Mouse (Mus musculus): Measurements from ENCODE around the gene Dhx30.
"Not testable (repeated sequence)": the region's sequence is repeated elsewhere in the genome, so short reads cannot be mapped to it uniquely, and the experiment has no call there.

Dhx30 gene

GRCm38 (mm10) chr9:110097791-110098190, 19.8 kb downstream of the Dhx30 start:
- DNase-seq (ENCODE audit: low read depth, low spot score) = no peak

DNA sequence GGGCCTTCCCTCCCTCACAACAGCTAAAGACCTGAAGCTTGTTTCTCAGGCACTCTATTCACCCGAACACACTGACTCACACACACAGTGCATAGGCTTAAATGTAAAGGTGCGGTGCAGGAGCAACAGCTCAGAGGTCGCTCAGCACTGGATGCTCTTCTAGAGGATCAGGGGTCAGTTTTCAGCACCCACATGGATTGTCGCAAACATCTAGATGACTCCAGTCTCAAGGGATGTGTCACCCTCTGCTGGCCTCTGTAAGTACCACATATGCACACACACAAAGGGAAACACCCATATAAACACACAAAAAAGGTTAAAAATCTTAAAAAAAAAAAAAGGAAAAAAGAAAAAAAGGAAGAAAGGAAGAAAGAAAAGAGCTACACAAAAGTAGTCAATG, 22.9 kb downstream of the Dhx30 start:
- no peak for DNase-seq (ENCODE audit: low read depth, low spot score)

GRCm38 (mm10) chr9:110093303-110093702, 24.3 kb downstream of the Dhx30 start:
- no peak for DNase-seq (ENCODE audit: low read depth, low spot score)

DNA sequence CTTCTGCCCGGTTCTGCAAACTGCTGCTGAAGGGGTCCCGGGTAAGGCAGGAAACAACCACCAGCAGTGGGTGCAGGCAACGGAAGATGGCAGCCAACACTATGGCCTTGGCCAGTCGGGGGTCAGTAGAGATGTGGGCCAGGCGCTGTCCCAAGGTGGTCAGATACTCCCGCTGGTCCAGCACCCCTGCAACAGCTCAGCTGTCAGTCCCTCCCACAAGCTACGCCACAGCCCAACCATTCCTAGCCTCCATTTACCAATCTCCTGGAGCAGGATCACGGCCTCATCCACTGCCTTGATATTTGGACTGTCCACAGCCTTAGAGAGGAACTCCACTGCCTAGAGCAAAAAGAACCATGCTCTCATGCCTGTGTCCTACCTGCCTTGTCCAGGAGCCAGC, 31.9 kb downstream of the Dhx30 start:
- DNase-seq (ENCODE audit: low read depth, low spot score) = no peak

GRCm38 (mm10) chr9:110084201-110084964, 33.2 kb downstream of the Dhx30 start:
- no peak for DNase-seq (ENCODE audit: low read depth, low spot score)

DNA sequence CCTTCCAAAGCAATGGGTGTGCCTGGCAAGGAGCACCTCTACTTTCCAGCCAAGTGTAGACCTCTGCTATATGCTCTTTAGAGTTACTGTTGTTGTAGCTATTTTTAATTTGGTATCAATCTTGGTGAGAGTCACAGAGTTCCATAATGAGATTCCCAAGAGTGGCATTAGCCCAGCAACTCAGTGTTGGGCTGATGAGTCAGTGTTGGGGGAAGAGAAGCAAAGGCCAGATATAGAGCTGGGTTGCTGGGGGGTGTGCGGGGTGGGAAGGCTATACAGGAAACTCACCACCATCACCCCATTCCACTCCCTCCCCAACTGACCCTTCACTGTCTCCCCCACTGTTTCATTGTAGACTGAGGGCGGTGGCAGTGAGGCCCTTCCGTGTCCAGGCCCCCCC, 36.6 kb downstream of the Dhx30 start:
- DNase-seq (ENCODE audit: low read depth, low spot score) = no peak

- DNase-seq (ENCODE audit: low read depth, low spot score) = not testable (repeated sequence)
Observed at GRCm38 (mm10) chr9:110076468-110076867, 41.2 kb downstream of the Dhx30 start.

- DNase-seq (ENCODE audit: low read depth, low spot score) = no peak
Observed at GRCm38 (mm10) chr9:110071843-110072242, 45.8 kb downstream of the Dhx30 start.

DNA sequence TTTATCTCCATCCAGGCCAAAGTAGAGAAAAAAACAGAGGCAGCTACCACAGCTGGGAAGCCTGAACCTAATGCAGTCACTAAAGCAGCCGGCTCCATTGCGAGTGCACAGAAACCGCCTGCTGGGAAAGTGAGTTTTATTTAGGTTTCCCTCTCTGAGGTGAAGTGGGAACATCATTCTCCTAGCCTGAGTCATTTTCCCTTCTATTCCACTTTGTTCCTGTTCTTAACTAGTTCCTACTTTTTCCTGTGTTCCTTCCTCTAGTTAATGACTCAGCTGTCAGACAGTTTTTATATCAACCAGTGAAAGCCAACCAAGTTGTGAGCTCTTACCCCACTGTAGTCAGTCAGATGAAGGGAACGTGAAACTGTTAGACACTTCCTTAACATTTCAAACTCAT, 46.6 kb downstream of the Dhx30 start:
- DNase-seq (ENCODE audit: low read depth, low spot score) = no peak

DNA sequence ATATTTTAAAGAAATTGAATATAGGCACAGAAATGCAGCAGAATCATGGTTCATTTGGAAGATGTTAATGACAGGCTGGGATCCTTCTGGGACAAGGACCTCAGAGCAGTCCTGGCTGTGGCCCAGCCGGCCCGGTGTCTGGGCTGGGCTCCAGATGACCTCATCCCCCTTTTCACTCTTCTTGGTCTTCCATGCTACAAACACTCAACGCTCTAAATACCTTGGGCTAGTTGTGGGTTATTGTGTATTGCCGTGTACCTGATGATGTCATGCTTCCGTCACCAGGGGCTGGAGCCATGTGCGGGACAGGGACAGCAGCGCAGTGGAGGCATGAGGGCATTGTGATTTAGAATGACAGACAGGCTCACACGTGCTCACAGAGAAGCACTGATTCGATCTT, 47.3 kb downstream of the Dhx30 start:
- DNase-seq (ENCODE audit: low read depth, low spot score) = no peak

DNA sequence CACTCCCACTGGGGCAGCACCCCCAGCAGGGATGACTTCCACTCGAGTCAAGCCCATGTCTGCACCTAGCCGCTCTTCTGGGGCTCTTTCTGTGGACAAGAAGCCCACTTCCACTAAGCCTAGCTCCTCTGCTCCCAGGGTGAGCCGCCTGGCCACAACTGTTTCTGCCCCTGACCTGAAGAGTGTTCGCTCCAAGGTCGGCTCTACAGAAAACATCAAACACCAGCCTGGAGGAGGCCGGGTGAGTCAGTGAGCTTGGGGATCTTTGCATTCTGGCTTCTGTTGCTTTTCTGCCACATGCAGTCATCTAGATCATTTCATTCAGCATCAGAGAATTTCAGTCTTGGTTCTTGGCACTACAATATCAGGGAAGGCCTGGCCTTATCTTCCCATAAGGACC, 48.9 kb downstream of the Dhx30 start:
- DNase-seq (ENCODE audit: low read depth, low spot score) = no peak

- DNase-seq (ENCODE audit: low read depth, low spot score) = no peak
Observed at GRCm38 (mm10) chr9:110064641-110065040, 53.0 kb downstream of the Dhx30 start.

- no peak for DNase-seq (ENCODE audit: low read depth, low spot score)
Observed at GRCm38 (mm10) chr9:110062861-110063260, 54.8 kb downstream of the Dhx30 start.

GRCm38 (mm10) chr9:110062405-110062804, 55.2 kb downstream of the Dhx30 start:
- peak; percentile 68 for DNase-seq (ENCODE audit: low read depth, low spot score)

DNA sequence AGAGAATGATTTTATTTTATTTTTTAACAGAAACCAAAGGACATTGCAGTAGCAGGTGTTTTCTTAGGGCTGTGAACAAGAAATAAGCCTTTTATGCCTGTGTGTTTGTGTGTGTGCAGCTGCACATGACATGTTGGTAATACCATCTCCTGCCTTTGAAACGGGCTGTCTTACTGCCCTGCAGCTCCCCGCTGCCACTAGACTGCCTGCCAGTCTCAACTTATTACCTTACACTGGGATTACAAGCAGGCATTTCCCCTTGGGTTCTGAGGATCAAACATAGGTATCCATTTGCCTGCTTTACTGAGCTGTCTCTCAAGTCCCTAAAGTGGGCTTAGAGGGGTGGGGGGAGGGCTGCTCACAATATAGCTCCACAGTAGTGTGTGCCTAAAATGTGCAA, 56.9 kb downstream of the Dhx30 start:
- no peak for DNase-seq (ENCODE audit: low read depth, low spot score)

- no peak for DNase-seq (ENCODE audit: low read depth, low spot score)
Observed at GRCm38 (mm10) chr9:110057200-110057599, 60.4 kb downstream of the Dhx30 start.

- DNase-seq (ENCODE audit: low read depth, low spot score) = no peak
Observed at GRCm38 (mm10) chr9:110054781-110055180, 62.8 kb downstream of the Dhx30 start.

- no peak for DNase-seq (ENCODE audit: low read depth, low spot score)
Observed at GRCm38 (mm10) chr9:110054080-110054421, 63.6 kb downstream of the Dhx30 start.

- peak; percentile 61 for DNase-seq (ENCODE audit: low read depth, low spot score)
Observed at GRCm38 (mm10) chr9:110053305-110054079, 64.1 kb downstream of the Dhx30 start.

GRCm38 (mm10) chr9:110052951-110053304, 64.7 kb downstream of the Dhx30 start:
- no peak for DNase-seq (ENCODE audit: low read depth, low spot score)

DNA sequence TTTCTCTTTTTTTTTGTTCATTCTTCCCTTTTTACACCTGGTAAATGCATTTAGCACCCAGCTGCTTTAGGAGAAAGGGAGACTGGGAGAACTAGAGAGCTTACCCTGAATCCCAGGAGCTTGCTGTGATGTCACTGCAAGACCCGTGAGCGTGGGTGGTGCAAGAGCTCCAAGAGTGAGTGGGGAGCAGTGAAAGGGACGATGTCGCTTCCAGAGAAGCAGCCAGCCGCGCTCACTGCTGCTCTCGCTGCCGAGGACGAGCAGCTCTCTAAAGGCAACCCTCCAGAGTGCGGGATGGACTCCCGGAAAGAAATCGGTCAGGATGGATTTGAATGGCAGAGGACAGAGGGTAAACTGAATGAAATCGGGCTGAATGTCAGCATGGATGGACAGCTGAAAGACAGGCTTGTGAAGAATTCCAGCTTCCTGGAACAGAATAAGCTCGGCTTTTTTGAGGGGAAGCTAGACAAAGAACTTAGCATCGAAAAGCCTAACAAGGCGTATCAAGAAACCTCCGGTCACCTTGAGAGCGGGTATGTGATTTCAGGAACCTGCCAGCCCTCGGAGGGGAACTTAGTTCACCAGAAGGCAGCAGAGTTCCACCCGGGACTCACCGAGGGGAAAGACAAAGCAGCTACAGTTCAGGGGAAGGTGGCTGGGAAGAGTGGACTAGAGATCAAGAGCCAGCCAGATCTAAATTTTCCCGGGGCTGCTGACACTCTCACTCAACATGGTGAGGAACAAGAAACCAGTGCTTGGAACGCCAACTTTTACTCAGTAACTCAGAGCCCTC, 65.6 kb downstream of the Dhx30 start:
- no peak for DNase-seq (ENCODE audit: low read depth, low spot score)

DNA sequence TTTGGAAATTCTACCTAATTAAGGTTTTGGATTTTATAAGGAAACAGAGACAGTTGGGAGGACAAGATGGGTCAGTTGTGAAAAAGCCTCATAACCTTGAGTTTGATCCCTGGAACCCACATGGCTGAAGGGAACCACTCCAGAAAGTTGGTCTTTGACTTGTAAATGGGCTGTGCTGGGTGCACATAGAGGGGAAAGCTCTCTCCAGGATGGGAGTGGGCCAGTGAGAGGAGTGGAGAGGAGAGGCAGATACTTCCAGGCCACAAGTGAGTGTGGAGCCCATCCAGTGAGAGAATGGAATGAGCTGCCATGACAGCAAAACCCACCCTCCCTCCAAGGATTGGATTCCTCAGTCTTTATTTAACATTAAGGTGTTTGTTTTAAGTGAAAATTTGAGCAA, 66.4 kb downstream of the Dhx30 start:
- no peak for DNase-seq (ENCODE audit: low read depth, low spot score)

All from retina, adult 2 months (tissue).